Mouse (Mus musculus) WW6 (cell line): ENCODE results near the gene Ppp4r2.
A peak's percentile ranks its signal among the peaks of the same experiment; 100 is the strongest.
"Not testable (repeated sequence)": the region's sequence is repeated elsewhere in the genome, so short reads cannot be mapped to it uniquely, and the experiment has no call there.

Source experiments
- DNase-seq: peaks from one replicate; pipeline ENCODE4 v3.0.0-alpha.2; 2013; ENCODE audit warnings: low read depth, low spot score

The Ppp4r2 gene

GRCm38 (mm10) chr6:100831188-100831587, 2.2 kb upstream of the Ppp4r2 start:
- DNase-seq, result no peak

GRCm38 (mm10) chr6:100831751-100832150, 1.7 kb upstream of the Ppp4r2 start:
- DNase-seq, result no peak

- peak; percentile 33 for DNase-seq
Observed at GRCm38 (mm10) chr6:100833811-100834481, 524 bp downstream of the Ppp4r2 start.

- no peak for DNase-seq
Observed at GRCm38 (mm10) chr6:100834489-100835160, 1.2 kb downstream of the Ppp4r2 start.

- no peak for DNase-seq
Observed at GRCm38 (mm10) chr6:100845058-100845457, 11.6 kb downstream of the Ppp4r2 start.

GRCm38 (mm10) chr6:100847264-100847663, 13.8 kb downstream of the Ppp4r2 start:
- DNase-seq, result no peak

- no peak for DNase-seq
Observed at GRCm38 (mm10) chr6:100848682-100849375, 15.4 kb downstream of the Ppp4r2 start.

GRCm38 (mm10) chr6:100850671-100851081, 17.3 kb downstream of the Ppp4r2 start:
- DNase-seq, result no peak

GRCm38 (mm10) chr6:100851083-100851482, 17.7 kb downstream of the Ppp4r2 start:
- no peak for DNase-seq

- no peak for DNase-seq
Observed at GRCm38 (mm10) chr6:100865321-100865720, 31.9 kb downstream of the Ppp4r2 start.

GRCm38 (mm10) chr6:100865788-100866187, 32.4 kb downstream of the Ppp4r2 start:
- not testable (repeated sequence) for DNase-seq

- not testable (repeated sequence) for DNase-seq
Observed at GRCm38 (mm10) chr6:100866246-100866645, 32.8 kb downstream of the Ppp4r2 start.

GRCm38 (mm10) chr6:100868863-100869262, 35.4 kb downstream of the Ppp4r2 start:
- no peak for DNase-seq

- DNase-seq, result no peak
Observed at GRCm38 (mm10) chr6:100869909-100870308, 36.5 kb downstream of the Ppp4r2 start.

- no peak for DNase-seq
Observed at GRCm38 (mm10) chr6:100873191-100873590, 39.8 kb downstream of the Ppp4r2 start.

GRCm38 (mm10) chr6:100875862-100876623, 42.6 kb downstream of the Ppp4r2 start:
- no peak for DNase-seq

- no peak for DNase-seq
Observed at GRCm38 (mm10) chr6:100876624-100877017, 43.2 kb downstream of the Ppp4r2 start.

- DNase-seq, result no peak
Observed at GRCm38 (mm10) chr6:100878546-100878945, 45.1 kb downstream of the Ppp4r2 start.

- DNase-seq, result no peak
Observed at GRCm38 (mm10) chr6:100879607-100880006, 46.2 kb downstream of the Ppp4r2 start.

GRCm38 (mm10) chr6:100881657-100882056, 48.2 kb downstream of the Ppp4r2 start:
- no peak for DNase-seq

GRCm38 (mm10) chr6:100882381-100883213, 49.2 kb downstream of the Ppp4r2 start:
- peak; percentile 39 for DNase-seq
